ENCODE assay signal across 16 mouse cellular contexts in genomic region chr17:12382531-12382930, GRCm38 (mm10). TPM values are rescaled to one million over a fixed set of nuclear protein-coding genes. Genes with fewer than 3 reads are reported as not detected.
DNase-seq lines count a peak whose midpoint lies in the region; ATAC-seq and TF ChIP-seq lines count a peak whose summit lies in the region.
"Had no signal": no experiment of that assay in that cellular context is flagged by ENCODE, and none has a peak within 500 bp of the region (broad histone marks: within the 10 kb centered on the region; RNA-seq: fewer than 3 reads in every experiment).

No protein-coding gene starts in this region.

- H3K4me2 ChIP-seq in lung, postnatal 0 days (replicated peaks; ENCODE audit: low read depth, low read length): no peak overlapping the region
- H3K4me2 ChIP-seq in hindbrain, embryonic 15.5 days: no peak overlapping the region
- no peak overlapping the region for H3K4me2 ChIP-seq in neural tube, embryonic 12.5 days (replicated peaks)
- H3K4me2 ChIP-seq: embryonic facial prominence, embryonic 12.5 days; limb, embryonic 15.5 days had no signal

- no peak for TF ChIP-seq EP300 in lung, postnatal 0 days (IDR thresholded peaks at IDR 0.05)

- no peak for TF ChIP-seq CTCF in lung, postnatal 0 days (IDR thresholded peaks at IDR 0.05)

- H3K9ac ChIP-seq in lung, postnatal 0 days (replicated peaks; ENCODE audit: low read depth): no peak overlapping the region
- H3K9ac ChIP-seq in hindbrain, embryonic 15.5 days: no peak overlapping the region
- no peak overlapping the region for H3K9ac ChIP-seq in neural tube, embryonic 12.5 days
- H3K9ac ChIP-seq: embryonic facial prominence, embryonic 12.5 days; limb, embryonic 15.5 days had no signal

- no peak overlapping the region for H3K27ac ChIP-seq in lung, postnatal 0 days (ENCODE audit: low read length)
- no peak overlapping the region for H3K27ac ChIP-seq in embryonic facial prominence, embryonic 10.5 days (replicated peaks)
- H3K27ac ChIP-seq in hindbrain, embryonic 15.5 days (replicated peaks): no peak overlapping the region
- no peak overlapping the region for H3K27ac ChIP-seq in neural tube, embryonic 12.5 days
- H3K27ac ChIP-seq: embryonic facial prominence, embryonic 12.5 days; limb, embryonic 15.5 days had no signal

- peak; percentile 28 for DNase-seq in lung, postnatal 0 days (ENCODE audit: low spot score)
- DNase-seq in lung, adult 18-20 months: no peak
- DNase-seq in embryonic facial prominence, embryonic 10.5 days (ENCODE audit: low spot score): peak; percentile 27
- no peak for DNase-seq in natural killer cell, adult 2 months (ENCODE audit: low spot score in 2 of 2)
- DNase-seq in layer of hippocampus, postnatal 14 days (ENCODE audit: low spot score in 2 of 2): no peak
- no peak for DNase-seq in spleen, postnatal 14 days (ENCODE audit: low spot score in 2 of 2)
- DNase-seq: adrenal gland, postnatal 25 days; cerebellum, adult 18-20 months; heart, adult 11 months; heart, postnatal 10 days; spleen, adult 18-20 months had no signal

- no peak for ATAC-seq in lung, postnatal 0 days
- peak; percentile 72; the same call in 1 of the 2 replicates for ATAC-seq in hindbrain, embryonic 15.5 days (ENCODE audit: low FRiP score, low read depth)
- peak; percentile 79 for ATAC-seq in neural tube, embryonic 12.5 days (ENCODE audit: low FRiP score, low read depth)

- no peak overlapping the region for H3K4me3 ChIP-seq in lung, postnatal 0 days (ENCODE audit: low read depth, low read length)
- H3K4me3 ChIP-seq in embryonic facial prominence, embryonic 10.5 days: no peak overlapping the region
- H3K4me3 ChIP-seq in hindbrain, embryonic 15.5 days: no peak overlapping the region
- no peak overlapping the region for H3K4me3 ChIP-seq in neural tube, embryonic 12.5 days
- H3K4me3 ChIP-seq: embryonic facial prominence, embryonic 12.5 days; limb, embryonic 15.5 days had no signal

- no peaks in the 10 kb centered on the region for H3K36me3 ChIP-seq in lung, postnatal 0 days (ENCODE audit: insufficient read depth, low read length)
- no peaks in the 10 kb centered on the region for H3K36me3 ChIP-seq in embryonic facial prominence, embryonic 10.5 days (replicated peaks)
- H3K36me3 ChIP-seq in hindbrain, embryonic 15.5 days: no peaks in the 10 kb centered on the region
- H3K36me3 ChIP-seq in neural tube, embryonic 12.5 days: no peaks in the 10 kb centered on the region
- H3K36me3 ChIP-seq: embryonic facial prominence, embryonic 12.5 days; limb, embryonic 15.5 days had no signal

- no peaks in the 10 kb centered on the region for H3K27me3 ChIP-seq in lung, postnatal 0 days (replicated peaks; ENCODE audit: insufficient read depth, low read length)
- H3K27me3 ChIP-seq in embryonic facial prominence, embryonic 10.5 days (replicated peaks; ENCODE audit: low read depth, poor library complexity, severe bottlenecking): no peaks in the 10 kb centered on the region
- H3K27me3 ChIP-seq in hindbrain, embryonic 15.5 days: no peaks in the 10 kb centered on the region
- H3K27me3 ChIP-seq in neural tube, embryonic 12.5 days (replicated peaks): no peaks in the 10 kb centered on the region
- H3K27me3 ChIP-seq: embryonic facial prominence, embryonic 12.5 days; limb, embryonic 15.5 days had no signal

- no peaks in the 10 kb centered on the region for H3K4me1 ChIP-seq in lung, postnatal 0 days (ENCODE audit: insufficient read depth, low read depth, low read length)
- H3K4me1 ChIP-seq in embryonic facial prominence, embryonic 10.5 days: peaks cover 6% of the 10 kb centered on the region
- H3K4me1 ChIP-seq in hindbrain, embryonic 15.5 days (replicated peaks): 0 out of 2 replicates have a peak, but pooled peaks cover 5% of the 10 kb centered on the region
- no peaks in the 10 kb centered on the region for H3K4me1 ChIP-seq in neural tube, embryonic 12.5 days
- H3K4me1 ChIP-seq: embryonic facial prominence, embryonic 12.5 days; limb, embryonic 15.5 days had no signal

- WGBS in lung, postnatal 0 days: 21% methylated on average over 2 of the region's 2 CpGs
- WGBS in embryonic facial prominence, embryonic 10.5 days: 39% methylated on average over 2 of the region's 2 CpGs
- WGBS in hindbrain, embryonic 15.5 days: 11% methylated on average over 2 of the region's 2 CpGs
- 22% methylated on average over 2 of the region's 2 CpGs for WGBS in neural tube, embryonic 12.5 days

- no peaks in the 10 kb centered on the region for H3K9me3 ChIP-seq in lung, postnatal 0 days (ENCODE audit: low read length)
- no peaks in the 10 kb centered on the region for H3K9me3 ChIP-seq in embryonic facial prominence, embryonic 10.5 days
- H3K9me3 ChIP-seq in hindbrain, embryonic 15.5 days: no peaks in the 10 kb centered on the region
- H3K9me3 ChIP-seq in neural tube, embryonic 12.5 days: no peaks in the 10 kb centered on the region
- H3K9me3 ChIP-seq: embryonic facial prominence, embryonic 12.5 days; limb, embryonic 15.5 days had no signal

RNA-seq across cellular contexts. Expression of gene Plg, which starts 4.1 kb away (rescaled TPM):
- 0.05 and 0.11 TPM in 2 replicates for polyA plus RNA-seq in lung, postnatal 0 days (2015; fragmentation: Nextera tagmentation; extraction: Ambion mirVana)
- not detected in 2 replicates for polyA plus RNA-seq in embryonic facial prominence, embryonic 10.5 days (2016; fragmentation: Nextera tagmentation; extraction: Ambion mirVana)
- 0.12 TPM in 1 of 2 replicates, not detected in the other for polyA plus RNA-seq in hindbrain, embryonic 15.5 days (2015; fragmentation: Nextera tagmentation; extraction: Ambion mirVana)
- 0.11 and 0.28 TPM in 2 replicates for polyA plus RNA-seq in neural tube, embryonic 12.5 days (2016; fragmentation: Nextera tagmentation; extraction: Ambion mirVana)
- total RNA-seq in layer of hippocampus, postnatal 14 days (2021): not detected
- total RNA-seq: adrenal gland, postnatal 25 days; heart, postnatal 10 days had no signal
- polyA plus RNA-seq: kidney, embryonic 14.5 days had no signal

Comparison
In these comparisons a context has a peak if more than half of its experiments do, and no peak if none do; other contexts are left out.
1. DNase-seq: peak in lung, postnatal 0 days (single experiment) and embryonic facial prominence, embryonic 10.5 days (single experiment); none in lung, adult 18-20 months (0 of 2), natural killer cell, adult 2 months (0 of 2), layer of hippocampus, postnatal 14 days (0 of 2) and spleen, postnatal 14 days (0 of 2).